Mouse (Mus musculus): Measurements from ENCODE around the gene Nfya.

GRCm38 (mm10) chr17:48362346-48362745 lies 47.4 kb downstream of the Nfya start:
- TF ChIP-seq CTCF (IDR thresholded peaks at IDR 0.05; ENCODE audit: low read depth, low read length) (no peak), POLR2A (IDR thresholded peaks at IDR 0.05; ENCODE audit: borderline replicate concordance, low read depth, low read length) (no peak)

All from bone marrow macrophage, adult 2 months (primary cell).